Mouse (Mus musculus) CH12.LX (cell line): ENCODE data around the gene Gm10320. TPM values are rescaled to one million over a fixed set of nuclear protein-coding genes. Genes with fewer than 3 reads are reported as not detected.

Experiments
- DNase-seq: peaks from one replicate; pipeline ENCODE4 v3.0.0-alpha.2; 2013; ENCODE audit errors: extremely low read depth
- H3K27ac ChIP-seq: 2 replicates; pipeline ENCODE4 v1.5.1; 2012; ENCODE audit warnings: low read depth, mild to moderate bottlenecking, control low read depth, moderate library complexity; ENCODE audit not compliant: insufficient read depth
- H3K27me3 ChIP-seq: replicated peaks from 2 replicates; pipeline ENCODE3; 2012; ENCODE audit warnings: inconsistent platforms
- H3K36me3 ChIP-seq, 2 experiments: replicated peaks in 1 of 2; 2 replicates each; pipeline versions ENCODE3 to v1.6.1; 2012; ENCODE audit warnings: inconsistent platforms in 1 of 2, low read length in 1 of 2, mild to moderate bottlenecking in 1 of 2, mixed read lengths in 1 of 2, moderate library complexity in 1 of 2; ENCODE audit not compliant: control insufficient read depth in 1 of 2, insufficient read depth in 1 of 2
- H3K4me1 ChIP-seq, 2 experiments: 2 replicates each; pipeline ENCODE4 v1.6.1; 2012; ENCODE audit warnings: inconsistent platforms in 1 of 2, moderate library complexity in 1 of 2; ENCODE audit not compliant: insufficient read depth in 2 of 2, control insufficient read depth in 1 of 2
- H3K4me2 ChIP-seq: 2 replicates; pipeline ENCODE4 v1.6.1; 2012; ENCODE audit warnings: low read depth, mild to moderate bottlenecking, control low read depth; ENCODE audit not compliant: poor library complexity, insufficient read depth, severe bottlenecking
- H3K4me3 ChIP-seq, 3 experiments: fragments of 150-350 bp in 1 of 3; sonication (generic) in 1 of 3; replicated peaks in 1 of 3; 2 replicates each; pipeline versions ENCODE3 to v1.5.1; 2011 to 2012; ENCODE audit warnings: low read depth in 2 of 3, low read length in 2 of 3, mild to moderate bottlenecking in 2 of 3, moderate library complexity in 2 of 3, control low read depth in 1 of 3, improper control_type of control experiment in 1 of 3, inconsistent platforms in 1 of 3, mixed read lengths in 1 of 3; ENCODE audit not compliant: poor library complexity in 1 of 3
- H3K79me2 ChIP-seq: replicated peaks from 2 replicates; pipeline ENCODE4 v1.6.1; 2012; ENCODE audit warnings: mild to moderate bottlenecking, moderate library complexity; ENCODE audit not compliant: control insufficient read depth, poor library complexity, insufficient read depth, severe bottlenecking; ENCODE audit errors: extremely low read depth
- H3K9ac ChIP-seq: 2 replicates; pipeline ENCODE4 v1.6.1; 2012; ENCODE audit warnings: low read depth, mild to moderate bottlenecking, control low read depth, moderate library complexity; ENCODE audit not compliant: insufficient read depth
- H3K9me3 ChIP-seq: replicated peaks from 2 replicates; pipeline ENCODE3; 2012; ENCODE audit warnings: low read length, inconsistent platforms, mixed read lengths
- BHLHE40 ChIP-seq: IDR thresholded peaks from 2 replicates; pipeline ENCODE4 v1.6.1; 2011; ENCODE audit warnings: mild to moderate bottlenecking, low read depth, low read length, improper control_type of control experiment
- CHD1 ChIP-seq: IDR thresholded peaks from 2 replicates; pipeline ENCODE4 v1.6.1; 2012; ENCODE audit warnings: low read depth, low read length, improper control_type of control experiment, inconsistent platforms
- CHD2 ChIP-seq: IDR thresholded peaks from 2 replicates; pipeline ENCODE4 v1.6.1; 2011; ENCODE audit warnings: low read length, improper control_type of control experiment
- CTCF ChIP-seq, 2 experiments: IDR thresholded peaks in 1 of 2; conservative IDR thresholded peaks in 1 of 2; 2 replicates each; pipeline ENCODE4 v1.5.1; 2011 to 2012; ENCODE audit warnings: low read depth in 2 of 2, low read length in 2 of 2, improper control_type of control experiment in 1 of 2, inconsistent platforms in 1 of 2, mild to moderate bottlenecking in 1 of 2, moderate library complexity in 1 of 2
- E2F4 ChIP-seq: IDR thresholded peaks from 2 replicates; pipeline ENCODE4 v1.6.1; 2011; ENCODE audit warnings: low read depth, low read length, improper control_type of control experiment; ENCODE audit not compliant: insufficient replicate concordance
- ELF1 ChIP-seq: IDR thresholded peaks from 2 replicates; pipeline ENCODE4 v1.6.1; 2014; ENCODE audit warnings: low read depth, mild to moderate bottlenecking, inconsistent platforms, low read length, improper control_type of control experiment
- EP300 ChIP-seq: IDR thresholded peaks from 2 replicates; pipeline ENCODE4 v1.6.1; 2011; ENCODE audit warnings: low read length, improper control_type of control experiment
- ETS1 ChIP-seq: conservative IDR thresholded peaks from 2 replicates; pipeline ENCODE4 v1.6.1; 2012; ENCODE audit warnings: low read depth, mild to moderate bottlenecking, inconsistent platforms, low read length, improper control_type of control experiment, moderate library complexity
- GABPA ChIP-seq: IDR thresholded peaks from 2 replicates; pipeline ENCODE4 v1.6.1; 2012; ENCODE audit warnings: low read depth, low read length, improper control_type of control experiment, inconsistent platforms; ENCODE audit not compliant: insufficient replicate concordance
- HCFC1 ChIP-seq: IDR thresholded peaks from 2 replicates; pipeline ENCODE4 v1.6.1; 2012; ENCODE audit warnings: low read depth, mild to moderate bottlenecking, inconsistent platforms, low read length, improper control_type of control experiment
- IRF4 ChIP-seq: IDR thresholded peaks from 2 replicates; pipeline ENCODE4 v1.6.1; 2014; ENCODE audit warnings: low read depth, mild to moderate bottlenecking, inconsistent platforms, low read length, improper control_type of control experiment
- JUN ChIP-seq: IDR thresholded peaks from 2 replicates; pipeline ENCODE4 v1.6.1; 2011; ENCODE audit warnings: low read depth, mild to moderate bottlenecking, low read length, improper control_type of control experiment, moderate library complexity; ENCODE audit not compliant: insufficient read depth
- JUND ChIP-seq: conservative IDR thresholded peaks from 2 replicates; pipeline ENCODE4 v1.6.1; 2011; ENCODE audit warnings: low read depth, low read length, improper control_type of control experiment
- KAT2A ChIP-seq: IDR thresholded peaks from 2 replicates; pipeline ENCODE4 v1.6.1; 2012; ENCODE audit warnings: low read length, improper control_type of control experiment, inconsistent platforms; ENCODE audit not compliant: insufficient replicate concordance
- MAFK ChIP-seq: IDR thresholded peaks from 2 replicates; pipeline ENCODE4 v1.6.1; 2011; ENCODE audit warnings: low read length, improper control_type of control experiment; ENCODE audit not compliant: insufficient replicate concordance
- MAX ChIP-seq: IDR thresholded peaks from 2 replicates; pipeline ENCODE4 v1.6.1; 2011; ENCODE audit warnings: low read length, improper control_type of control experiment
- MAZ ChIP-seq: IDR thresholded peaks from 2 replicates; pipeline ENCODE4 v1.6.1; 2012; ENCODE audit warnings: low read depth, mild to moderate bottlenecking, inconsistent platforms, low read length, improper control_type of control experiment, moderate library complexity
- MEF2A ChIP-seq: IDR thresholded peaks from 2 replicates; pipeline ENCODE4 v1.6.1; 2014; ENCODE audit warnings: low read depth, mild to moderate bottlenecking, inconsistent platforms, low read length, improper control_type of control experiment, borderline replicate concordance
- MXI1 ChIP-seq: IDR thresholded peaks from 2 replicates; pipeline ENCODE4 v1.6.1; 2011; ENCODE audit warnings: mild to moderate bottlenecking, low read depth, low read length, improper control_type of control experiment
- MYC ChIP-seq: IDR thresholded peaks from 2 replicates; pipeline ENCODE4 v1.6.1; 2011; ENCODE audit warnings: low read depth, mild to moderate bottlenecking, improper control_type of control experiment, low read length
- NELFE ChIP-seq: IDR thresholded peaks from 2 replicates; pipeline ENCODE4 v1.6.1; 2011; ENCODE audit warnings: low read depth, low read length, improper control_type of control experiment
- NRF1 ChIP-seq: IDR thresholded peaks from 2 replicates; pipeline ENCODE4 v1.6.1; 2014; ENCODE audit warnings: low read depth, mild to moderate bottlenecking, inconsistent platforms, low read length, improper control_type of control experiment, moderate library complexity
- PAX5 ChIP-seq: IDR thresholded peaks from 2 replicates; pipeline ENCODE4 v1.6.1; 2012; ENCODE audit warnings: low read length, inconsistent platforms, mixed read lengths
- POLR2A ChIP-seq: IDR thresholded peaks from 2 replicates; pipeline ENCODE4 v1.6.1; 2011; ENCODE audit warnings: low read depth, mild to moderate bottlenecking, improper control_type of control experiment, low read length
- POLR2AphosphoS2 ChIP-seq: IDR thresholded peaks from 2 replicates; pipeline ENCODE4 v1.6.1; 2011; ENCODE audit warnings: low read depth, low read length, improper control_type of control experiment
- RAD21 ChIP-seq: IDR thresholded peaks from 2 replicates; pipeline ENCODE4 v1.6.1; 2011; ENCODE audit warnings: low read depth, mild to moderate bottlenecking, low read length, improper control_type of control experiment, moderate library complexity
- RCOR1 ChIP-seq: conservative IDR thresholded peaks from 2 replicates; pipeline ENCODE4 v1.6.1; 2012; ENCODE audit warnings: low read depth, mild to moderate bottlenecking, inconsistent platforms, low read length, improper control_type of control experiment
- SIN3A ChIP-seq: IDR thresholded peaks from 2 replicates; pipeline ENCODE4 v1.6.1; 2012; ENCODE audit warnings: low read length, improper control_type of control experiment, inconsistent platforms
- SMC3 ChIP-seq: IDR thresholded peaks from 2 replicates; pipeline ENCODE4 v1.6.1; 2011; ENCODE audit warnings: low read depth, low read length, improper control_type of control experiment
- TBP ChIP-seq: conservative IDR thresholded peaks from 2 replicates; pipeline ENCODE4 v1.6.1; 2011; ENCODE audit warnings: low read depth, low read length, improper control_type of control experiment
- TCF12 ChIP-seq: IDR thresholded peaks from 2 replicates; pipeline ENCODE4 v1.6.1; 2014; ENCODE audit warnings: low read depth, mild to moderate bottlenecking, inconsistent platforms, low read length, improper control_type of control experiment
- UBTF ChIP-seq: IDR thresholded peaks from 2 replicates; pipeline ENCODE4 v1.6.1; 2012; ENCODE audit warnings: low read depth, mild to moderate bottlenecking, inconsistent platforms, low read length, improper control_type of control experiment, moderate library complexity
- USF1 ChIP-seq: IDR thresholded peaks from 2 replicates; pipeline ENCODE4 v1.6.1; 2014; ENCODE audit warnings: low read depth, mild to moderate bottlenecking, inconsistent platforms, low read length, improper control_type of control experiment
- USF2 ChIP-seq: conservative IDR thresholded peaks from 2 replicates; pipeline ENCODE4 v1.6.1; 2011; ENCODE audit warnings: low read depth, low read length, improper control_type of control experiment
- ZC3H11A ChIP-seq: IDR thresholded peaks from 2 replicates; pipeline ENCODE4 v1.6.1; 2012; ENCODE audit warnings: low read depth, mild to moderate bottlenecking, inconsistent platforms, low read length, improper control_type of control experiment
- ZKSCAN1 ChIP-seq: IDR thresholded peaks from 2 replicates; pipeline ENCODE4 v1.6.1; 2012; ENCODE audit warnings: low read depth, inconsistent platforms, low read length, improper control_type of control experiment, borderline replicate concordance
- ZMIZ1 ChIP-seq: IDR thresholded peaks from 2 replicates; pipeline ENCODE4 v1.6.1; 2012; ENCODE audit warnings: low read depth, mild to moderate bottlenecking, inconsistent platforms, low read length, improper control_type of control experiment
- ZNF384 ChIP-seq: IDR thresholded peaks from 2 replicates; pipeline ENCODE4 v1.6.1; 2012; ENCODE audit warnings: low read depth, low read length, improper control_type of control experiment, inconsistent platforms
- dilution Hi-C: fragments of 300-500 bp; cut with MboI; formaldehyde crosslinking; loops from 2 replicates; pipeline ENCODE4 v1.14.3; 2020; ENCODE audit warnings: low sequenced_read_pairs; ENCODE audit not compliant: extremely low pct_unique_long_range_greater_than_20kb, extremely low pct_ligation_motif_present
- in situ Hi-C: fragments of 300-500 bp; cut with MboI; formaldehyde crosslinking; loops from 3 replicates; pipeline ENCODE4 v1.14.3; 2019; ENCODE audit warnings: low sequenced_read_pairs, low pct_ligation_motif_present, low pct_unique_long_range_greater_than_20kb, mixed read lengths
- polyA plus RNA-seq: library from polyadenylated mRNA; unstranded; fragments of >175 nt; gene quantifications from 2 replicates; pipeline ENCODE4 v1.2.1, GENCODE M21; 2012; ENCODE audit warnings: low read depth; ENCODE audit not compliant: insufficient read length
- total RNA-seq, 2 experiments: library from RNA; depleted of rRNA; stranded (reverse); fragments of 300-350 nt in 1 of 2; fragments of >200 nt in 1 of 2; gene quantifications; 2 replicates each; pipeline ENCODE4 v1.2.3; 2012 to 2014

Gene Gm10320
- total and polyA plus RNA-seq, 3 experiments = 1.8 to 13.4 (median 8.0) TPM

DNA sequence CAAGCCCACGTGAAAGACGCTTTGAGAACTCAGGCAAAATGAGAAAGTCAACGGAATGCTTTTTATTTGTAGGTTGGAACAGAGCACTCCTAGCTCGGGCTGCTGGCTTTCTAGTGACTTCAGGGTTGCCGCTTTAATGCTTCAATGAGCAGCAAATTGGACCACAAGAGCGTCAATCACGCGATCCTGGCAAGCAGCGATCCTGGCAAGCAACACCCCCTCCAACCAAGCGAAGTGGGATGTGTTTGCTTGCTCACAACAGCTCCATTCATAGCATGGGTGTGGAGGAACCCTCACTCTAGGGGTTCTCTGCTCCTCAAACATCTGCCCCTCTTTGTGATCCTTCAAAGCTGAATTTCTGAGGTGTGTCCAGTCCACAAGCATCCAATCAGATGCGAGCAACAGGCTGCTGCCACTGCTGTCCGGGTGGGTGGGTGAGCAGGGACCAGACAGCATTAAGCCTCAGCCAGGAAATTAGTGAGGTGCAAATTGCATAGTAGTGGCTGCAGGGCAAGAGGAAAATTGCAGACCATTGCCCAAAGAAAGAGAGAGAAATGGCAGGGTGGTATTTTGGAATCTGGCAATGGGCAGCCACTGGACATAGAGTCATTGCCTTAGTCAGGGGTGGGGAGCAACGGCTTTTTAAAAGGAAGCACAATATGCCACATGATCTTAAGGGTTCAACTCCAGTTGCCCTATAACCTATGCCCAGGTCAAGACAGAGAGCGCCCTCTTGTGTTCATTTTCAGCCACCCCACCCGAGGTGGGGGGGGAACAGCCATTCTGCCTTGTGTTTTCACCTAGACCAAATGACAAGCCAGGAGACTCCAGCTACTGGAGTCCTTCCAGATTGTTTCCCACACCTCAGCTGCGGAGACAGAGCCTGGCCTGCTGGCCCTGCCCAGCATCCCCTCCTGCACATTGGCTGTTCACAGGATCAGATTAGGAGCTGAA is 5.4 kb upstream of the Gm10320 start:
- peak; percentile 65 for DNase-seq
- no peak overlapping the region for H3K9ac ChIP-seq
- TF ChIP-seq GABPA (no peak), ZNF384 (no peak), KAT2A (no peak), ETS1 (no peak), SMC3 (peak; percentile 68), BHLHE40 (peak; percentile 62), MEF2A (no peak), UBTF (no peak), USF1 (no peak), USF2 (no peak), ZMIZ1 (no peak), ZC3H11A (no peak), POLR2AphosphoS2 (no peak), MAZ (peak; percentile 73; the same call in 1 of the 2 replicates), RCOR1 (no peak), JUND (no peak), JUN (no peak), TCF12 (no peak), E2F4 (no peak), CHD2 (no peak), NELFE (no peak), CHD1 (no peak), TBP (no peak), MXI1 (no peak), NRF1 (no peak), IRF4 (no peak), SIN3A (no peak), MYC (0 out of 2 replicates have a peak, but pooled peaks have one; percentile 27), PAX5 (no peak), MAFK (no peak), RAD21 (peak; percentile 76), MAX (no peak), ZKSCAN1 (no peak), CTCF (conservative IDR thresholded peaks at IDR 0.05 in 1 of 2, IDR thresholded peaks at IDR 0.05 in 1 of 2; ENCODE audit: low read depth in 2 of 2, low read length in 2 of 2) (peak; percentile 59 to 81; a peak in 3 of 4 replicates), ELF1 (no peak), POLR2A (no peak), HCFC1 (no peak), EP300 (no peak)
- no peak overlapping the region for H3K4me3 ChIP-seq
- no peaks in the 10 kb centered on the region for H3K9me3 ChIP-seq
- H3K4me1 ChIP-seq = peaks cover 3 to 9% of the 10 kb centered on the region in 2 experiments; a peak in 3 of 4 replicates
- H3K27ac ChIP-seq = no peak overlapping the region
- no peaks in the 10 kb centered on the region for H3K79me2 ChIP-seq
- H3K27me3 ChIP-seq = no peaks in the 10 kb centered on the region
- dilution Hi-C loops (no loop called here), in situ Hi-C loops (no loop called here)
- peak overlapping the region; percentile 39 for H3K4me2 ChIP-seq
- H3K36me3 ChIP-seq = no peaks in the 10 kb centered on the region
